Mouse (Mus musculus): ENCODE data around the gene Tmem19.

- TF ChIP-seq CTCF (IDR thresholded peaks at IDR 0.05; ENCODE audit: low read depth) = no peak
- TF ChIP-seq EP300 (IDR thresholded peaks at IDR 0.05; ENCODE audit: low read depth) = no peak
Observed at GRCm38 (mm10) chr10:115332997-115333396, 29.3 kb downstream of the Tmem19 start.
